8 mouse cellular contexts compared by ENCODE assay signal in genomic region chr17:34606186-34607039, GRCm38 (mm10). TPM values are rescaled to one million over a fixed set of nuclear protein-coding genes. Genes with fewer than 3 reads are reported as not detected.
DNase-seq lines count a peak whose midpoint lies in the region; ATAC-seq and TF ChIP-seq lines count a peak whose summit lies in the region.

No protein-coding gene starts in this region.

- no peaks in the 10 kb centered on the region for H3K27me3 ChIP-seq in heart, embryonic 13.5 days (replicated peaks)
- no peaks in the 10 kb centered on the region for H3K27me3 ChIP-seq in G1E (ENCODE audit: insufficient read depth, low read length)
- no peaks in the 10 kb centered on the region for H3K27me3 ChIP-seq in forebrain, embryonic 11.5 days (ENCODE audit: control insufficient read depth, insufficient read depth, low read length)
- no peaks in the 10 kb centered on the region for H3K27me3 ChIP-seq in limb, embryonic 14.5 days (ENCODE audit: control insufficient read depth, insufficient read depth, low read length)
- no peaks in the 10 kb centered on the region for H3K27me3 ChIP-seq in small intestine, adult 2 months (ENCODE audit: control insufficient read depth, insufficient read depth, low read length)

- peak overlapping the region; percentile 84 for H3K27ac ChIP-seq in heart, embryonic 13.5 days (replicated peaks)
- H3K27ac ChIP-seq in forebrain, embryonic 11.5 days (ENCODE audit: low read depth, low read length), result peak overlapping the region; percentile 75
- H3K27ac ChIP-seq in limb, embryonic 14.5 days (replicated peaks; ENCODE audit: low read depth, low read length), result peak overlapping the region; percentile 44; the same call in 1 of the 2 replicates
- peak overlapping the region; percentile 79 for H3K27ac ChIP-seq in small intestine, adult 2 months (ENCODE audit: insufficient read depth, low read depth, low read length)

- WGBS in heart, embryonic 13.5 days, result 14% methylated on average over 32 of the region's 32 CpGs
- WGBS in forebrain, embryonic 11.5 days, result 18% methylated on average over 32 of the region's 32 CpGs
- 15% methylated on average over 28 of the region's 32 CpGs for WGBS in limb, embryonic 14.5 days
- 3% methylated on average over 32 of the region's 32 CpGs for WGBS in small intestine, adult 2 months

- intact Hi-C loops in heart, postnatal 14 days (cut with DNase I), result loop anchor here (10.0 kb wide), 1 partner anchor 482 kb away; the partner anchor contains the start of gene Brd2

- TF ChIP-seq POLR2A in limb, embryonic 14.5 days (IDR thresholded peaks at IDR 0.05; ENCODE audit: borderline replicate concordance, extremely low read depth, insufficient read depth, insufficient read length), result no peak
- no peak; the same call in 1 of the 2 replicates for TF ChIP-seq POLR2A in small intestine, adult 2 months (IDR thresholded peaks at IDR 0.05; ENCODE audit: low read depth, low read length)

- no peak for ATAC-seq in heart, embryonic 13.5 days (ENCODE audit: extremely low read depth, insufficient number of reproducible peaks, low FRiP score, low TSS enrichment)
- ATAC-seq in G1E (ENCODE audit: extremely low read depth, insufficient number of reproducible peaks, low FRiP score, poor library complexity, severe bottlenecking), result no peak
- ATAC-seq in forebrain, embryonic 11.5 days (replicated peaks; ENCODE audit: low FRiP score), result no peak
- ATAC-seq in limb, embryonic 14.5 days (ENCODE audit: low FRiP score, low read depth), result no peak

- H3K4me3 ChIP-seq in heart, embryonic 13.5 days, result peak overlapping the region; percentile 88
- H3K4me3 ChIP-seq in G1E (ENCODE audit: low read depth, low read length), result peak overlapping the region; percentile 94
- H3K4me3 ChIP-seq in forebrain, embryonic 11.5 days (ENCODE audit: low read depth, low read length), result peak overlapping the region; percentile 98
- H3K4me3 ChIP-seq in limb, embryonic 14.5 days (replicated peaks; ENCODE audit: low read length), result peak overlapping the region; percentile 95
- peak overlapping the region; percentile 73 for H3K4me3 ChIP-seq in small intestine, adult 2 months (ENCODE audit: low read depth, low read length)

- no peak for DNase-seq in heart, postnatal 14 days
- DNase-seq in G1E (ENCODE audit: low spot score), result no peak
- no peak for DNase-seq in forebrain, embryonic 11.5 days (ENCODE audit: low spot score)
- no peak for DNase-seq in limb, embryonic 14.5 days (ENCODE audit: low spot score)
- DNase-seq in layer of hippocampus, adult 11-12 months (ENCODE audit: low spot score), result no peak
- no peak for DNase-seq in layer of hippocampus, adult 9-10 months (ENCODE audit: low spot score)

- no peak for TF ChIP-seq CTCF in G1E (IDR thresholded peaks at IDR 0.05; ENCODE audit: low read depth, low read length)
- no peak for TF ChIP-seq CTCF in small intestine, adult 2 months (IDR thresholded peaks at IDR 0.05; ENCODE audit: extremely low read depth, insufficient read length, insufficient replicate concordance, low read depth, low read length)

- peak overlapping the region; percentile 97 for H3K9ac ChIP-seq in heart, embryonic 13.5 days
- H3K9ac ChIP-seq in forebrain, embryonic 11.5 days (ENCODE audit: low read length), result peak overlapping the region; percentile 94
- H3K9ac ChIP-seq in limb, embryonic 14.5 days (ENCODE audit: low read depth, low read length, severe bottlenecking), result peak overlapping the region; percentile 88

- peaks cover 49% of the 10 kb centered on the region for H3K4me1 ChIP-seq in heart, embryonic 13.5 days
- H3K4me1 ChIP-seq in G1E (ENCODE audit: insufficient read depth, low read depth, low read length), result peaks cover 81% of the 10 kb centered on the region
- H3K4me1 ChIP-seq in forebrain, embryonic 11.5 days (replicated peaks; ENCODE audit: control insufficient read depth, insufficient read depth, low read length), result peaks cover 23% of the 10 kb centered on the region
- peaks cover 26% of the 10 kb centered on the region for H3K4me1 ChIP-seq in limb, embryonic 14.5 days (ENCODE audit: control insufficient read depth, insufficient read depth, low read length)
- H3K4me1 ChIP-seq in small intestine, adult 2 months (ENCODE audit: control insufficient read depth, insufficient read depth, insufficient read length, low read length), result peaks cover 31% of the 10 kb centered on the region

- peak overlapping the region; percentile 97 for H3K4me2 ChIP-seq in heart, embryonic 13.5 days
- H3K4me2 ChIP-seq in forebrain, embryonic 11.5 days (ENCODE audit: low read depth, low read length, severe bottlenecking), result peak overlapping the region; percentile 97
- H3K4me2 ChIP-seq in limb, embryonic 14.5 days (replicated peaks; ENCODE audit: low read depth, low read length, severe bottlenecking), result peak overlapping the region; percentile 92

- no peaks in the 10 kb centered on the region for H3K9me3 ChIP-seq in heart, embryonic 13.5 days
- H3K9me3 ChIP-seq in G1E (replicated peaks), result no peaks in the 10 kb centered on the region
- no peaks in the 10 kb centered on the region for H3K9me3 ChIP-seq in forebrain, embryonic 11.5 days (ENCODE audit: control insufficient read depth, low read length)
- H3K9me3 ChIP-seq in limb, embryonic 14.5 days (ENCODE audit: control insufficient read depth, low read length), result no peaks in the 10 kb centered on the region

- peaks cover 25% of the 10 kb centered on the region for H3K36me3 ChIP-seq in heart, embryonic 13.5 days
- peaks cover 56% of the 10 kb centered on the region for H3K36me3 ChIP-seq in G1E (replicated peaks)
- H3K36me3 ChIP-seq in forebrain, embryonic 11.5 days (ENCODE audit: control insufficient read depth, insufficient read depth, low read length), result peaks cover 6% of the 10 kb centered on the region; the same call in 1 of the 2 replicates
- H3K36me3 ChIP-seq in limb, embryonic 14.5 days (ENCODE audit: control insufficient read depth, insufficient read depth, low read length), result peaks cover 28% of the 10 kb centered on the region
- H3K36me3 ChIP-seq in small intestine, adult 2 months (ENCODE audit: control insufficient read depth, insufficient read depth, low read length), result peaks cover 12% of the 10 kb centered on the region

RNA-seq across cellular contexts. Expression of gene Agpat1, which starts 2.4 kb away (rescaled TPM):
- 53.6 and 54.2 TPM in 2 replicates for polyA plus RNA-seq in heart, embryonic 13.5 days (2015; fragmentation: Nextera tagmentation; extraction: Ambion mirVana)
- total RNA-seq in heart, postnatal 14 days (2021), result 10 to 100 TPM; 56.3 to 57.9 TPM
- total RNA-seq in G1E (2014; fragmentation: Nextera tagmentation) (96.3 and 96.4 TPM in 2 replicates), G1E (2017) (24.7 and 25.8 TPM in 2 replicates)
- 163 and 165 TPM in 2 replicates for polyA plus RNA-seq in G1E (2012)
- polyA plus RNA-seq in forebrain, embryonic 11.5 days (2014; fragmentation: Nextera tagmentation; extraction: Ambion mirVana), result 93.4 and 101 TPM in 2 replicates
- polyA plus RNA-seq in limb, embryonic 14.5 days (2012; rRNA removed), result 150 and 223 TPM in 2 replicates
- 53.3 and 55.4 TPM in 2 replicates for polyA plus RNA-seq in limb, embryonic 14.5 days (2014; fragmentation: Nextera tagmentation; extraction: Ambion mirVana)
- polyA plus RNA-seq in small intestine, adult 2 months (2012; rRNA removed), result 210 and 330 TPM in 2 replicates

RNA-seq across cellular contexts. Expression of gene Rnf5, which starts 2.9 kb away (rescaled TPM):
- polyA plus RNA-seq in heart, embryonic 13.5 days (2015; fragmentation: Nextera tagmentation; extraction: Ambion mirVana), result 106 and 120 TPM in 2 replicates
- total RNA-seq in heart, postnatal 14 days (2021), result 10 to 100 TPM; 33.6 to 35.4 TPM
- total RNA-seq in G1E (2014; fragmentation: Nextera tagmentation), result 92.0 and 103 TPM in 2 replicates
- total RNA-seq in G1E (2017), result 17.4 and 17.7 TPM in 2 replicates
- polyA plus RNA-seq in G1E (2012), result 63.3 and 70.8 TPM in 2 replicates
- 158 and 169 TPM in 2 replicates for polyA plus RNA-seq in forebrain, embryonic 11.5 days (2014; fragmentation: Nextera tagmentation; extraction: Ambion mirVana)
- polyA plus RNA-seq in limb, embryonic 14.5 days (2012; rRNA removed), result 103 and 112 TPM in 2 replicates
- polyA plus RNA-seq in limb, embryonic 14.5 days (2014; fragmentation: Nextera tagmentation; extraction: Ambion mirVana), result 79.5 and 83.6 TPM in 2 replicates
- polyA plus RNA-seq in small intestine, adult 2 months (2012; rRNA removed), result 66.7 and 147 TPM in 2 replicates

RNA-seq across cellular contexts. Expression of gene Ager, which starts 8.8 kb away (rescaled TPM):
- 3.7 and 4.0 TPM in 2 replicates for polyA plus RNA-seq in heart, embryonic 13.5 days (2015; fragmentation: Nextera tagmentation; extraction: Ambion mirVana)
- 1 to 10 TPM; 1.0 to 1.2 TPM for total RNA-seq in heart, postnatal 14 days (2021)
- 1.9 and 2.2 TPM in 2 replicates for total RNA-seq in G1E (2014; fragmentation: Nextera tagmentation)
- total RNA-seq in G1E (2017), result 2.1 TPM in 2 replicates
- polyA plus RNA-seq in G1E (2012), result 5.7 and 6.5 TPM in 2 replicates
- polyA plus RNA-seq in forebrain, embryonic 11.5 days (2014; fragmentation: Nextera tagmentation; extraction: Ambion mirVana), result 2.4 and 4.0 TPM in 2 replicates
- 12.2 and 13.2 TPM in 2 replicates for polyA plus RNA-seq in limb, embryonic 14.5 days (2012; rRNA removed)
- polyA plus RNA-seq in limb, embryonic 14.5 days (2014; fragmentation: Nextera tagmentation; extraction: Ambion mirVana), result 2.1 and 2.9 TPM in 2 replicates
- polyA plus RNA-seq in small intestine, adult 2 months (2012; rRNA removed), result 0.90 and 1.7 TPM in 2 replicates

RNA-seq across cellular contexts. Expression of gene Egfl8, which starts 9.4 kb away (rescaled TPM):
- polyA plus RNA-seq in heart, embryonic 13.5 days (2015; fragmentation: Nextera tagmentation; extraction: Ambion mirVana), result 1.0 and 1.2 TPM in 2 replicates
- 1 to 10 TPM; 2.1 to 2.7 TPM for total RNA-seq in heart, postnatal 14 days (2021)
- total RNA-seq in G1E (2014; fragmentation: Nextera tagmentation), result 1.5 TPM in 1 of 2 replicates, not detected in the other
- 0.29 and 0.93 TPM in 2 replicates for total RNA-seq in G1E (2017)
- 0.80 and 1.1 TPM in 2 replicates for polyA plus RNA-seq in G1E (2012)
- 1.6 and 2.3 TPM in 2 replicates for polyA plus RNA-seq in forebrain, embryonic 11.5 days (2014; fragmentation: Nextera tagmentation; extraction: Ambion mirVana)
- 11.3 and 12.8 TPM in 2 replicates for polyA plus RNA-seq in limb, embryonic 14.5 days (2012; rRNA removed)
- 8.1 and 8.7 TPM in 2 replicates for polyA plus RNA-seq in limb, embryonic 14.5 days (2014; fragmentation: Nextera tagmentation; extraction: Ambion mirVana)
- polyA plus RNA-seq in small intestine, adult 2 months (2012; rRNA removed), result 1.8 and 2.3 TPM in 2 replicates

RNA-seq across cellular contexts. Expression of gene Pbx2, which starts 15.3 kb away (rescaled TPM):
- 7.0 and 7.3 TPM in 2 replicates for polyA plus RNA-seq in heart, embryonic 13.5 days (2015; fragmentation: Nextera tagmentation; extraction: Ambion mirVana)
- 10 to 100 TPM; 20.1 to 22.6 TPM for total RNA-seq in heart, postnatal 14 days (2021)
- 35.8 and 44.2 TPM in 2 replicates for total RNA-seq in G1E (2014; fragmentation: Nextera tagmentation)
- total RNA-seq in G1E (2017), result 25.1 and 39.6 TPM in 2 replicates
- polyA plus RNA-seq in G1E (2012), result 137 and 138 TPM in 2 replicates
- polyA plus RNA-seq in forebrain, embryonic 11.5 days (2014; fragmentation: Nextera tagmentation; extraction: Ambion mirVana), result 17.8 and 17.9 TPM in 2 replicates
- polyA plus RNA-seq in limb, embryonic 14.5 days (2012; rRNA removed), result 141 and 149 TPM in 2 replicates
- 13.5 and 17.0 TPM in 2 replicates for polyA plus RNA-seq in limb, embryonic 14.5 days (2014; fragmentation: Nextera tagmentation; extraction: Ambion mirVana)
- 16.1 and 32.2 TPM in 2 replicates for polyA plus RNA-seq in small intestine, adult 2 months (2012; rRNA removed)
